Mouse (Mus musculus): Measurements from ENCODE around the gene Bcat2.
A peak's percentile ranks its signal among the peaks of the same experiment; 100 is the strongest.
"Not testable (repeated sequence)": the region's sequence is repeated elsewhere in the genome, so short reads cannot be mapped to it uniquely, and the experiment has no call there.

The Bcat2 gene

DNA sequence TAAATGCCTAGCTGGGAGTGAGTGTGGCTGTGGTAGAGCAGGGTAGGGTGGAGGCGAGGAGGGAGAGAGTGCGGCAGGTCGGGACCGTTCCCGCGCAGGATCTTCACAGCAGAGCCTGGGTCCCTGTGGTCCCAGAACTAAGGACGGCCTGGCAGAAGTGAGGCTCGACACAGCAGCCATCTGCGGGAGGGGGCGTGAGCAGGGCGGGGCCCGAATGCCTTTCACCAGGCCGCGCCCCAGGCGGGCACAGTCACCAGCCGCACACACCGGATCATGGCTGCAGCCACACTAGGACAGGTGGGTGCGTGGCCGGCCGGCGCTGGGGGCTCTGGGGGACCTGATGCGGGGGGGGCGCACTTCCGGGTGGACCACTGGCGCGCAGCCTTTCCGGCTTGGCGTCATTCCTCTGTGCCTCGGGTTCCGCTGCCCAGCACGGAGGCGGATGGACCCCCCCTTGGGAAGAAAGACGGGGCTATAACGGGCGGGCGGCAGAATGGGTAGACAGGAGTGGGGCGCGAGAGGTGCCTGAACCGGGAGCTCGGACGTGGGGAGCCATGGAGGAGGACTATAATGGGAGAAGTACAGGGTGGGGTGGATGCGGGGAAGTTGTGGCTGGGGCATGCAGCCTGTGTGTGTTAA, at the start of gene Bcat2:
TSS of gene Bcat2 (plus strand) at position 51 of the 639 bp plus-strand sequence.
- DNase-seq (ENCODE audit: low spot score), result peak; percentile 82

DNA sequence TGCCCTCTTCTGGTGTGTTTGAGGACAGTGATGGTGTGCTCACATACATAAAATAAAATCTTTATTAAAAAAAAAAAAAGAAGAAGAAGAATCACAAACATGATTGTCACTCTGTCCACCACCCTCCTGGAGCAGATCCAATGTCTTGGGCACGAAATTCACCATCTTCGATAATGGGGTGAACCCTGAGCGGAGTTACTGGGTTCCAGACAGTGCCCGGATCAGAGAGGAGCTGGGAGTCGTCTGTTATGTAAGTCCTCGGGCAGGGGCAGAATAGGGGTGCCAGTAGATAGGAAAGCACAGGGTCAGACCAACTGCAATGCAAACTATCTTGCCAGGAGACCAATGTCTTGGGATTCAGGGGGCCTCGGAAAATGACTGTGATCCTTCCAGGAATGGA, 49.3 kb upstream of the Bcat2 start:
- DNase-seq (ENCODE audit: low spot score), result no peak

GRCm38 (mm10) chr7:45521728-45522184, 48.2 kb upstream of the Bcat2 start:
- DNase-seq (ENCODE audit: low spot score), result peak; percentile 78

- DNase-seq (ENCODE audit: low spot score), result no peak
Measured at GRCm38 (mm10) chr7:45522194-45522752, 47.7 kb upstream of the Bcat2 start.

DNA sequence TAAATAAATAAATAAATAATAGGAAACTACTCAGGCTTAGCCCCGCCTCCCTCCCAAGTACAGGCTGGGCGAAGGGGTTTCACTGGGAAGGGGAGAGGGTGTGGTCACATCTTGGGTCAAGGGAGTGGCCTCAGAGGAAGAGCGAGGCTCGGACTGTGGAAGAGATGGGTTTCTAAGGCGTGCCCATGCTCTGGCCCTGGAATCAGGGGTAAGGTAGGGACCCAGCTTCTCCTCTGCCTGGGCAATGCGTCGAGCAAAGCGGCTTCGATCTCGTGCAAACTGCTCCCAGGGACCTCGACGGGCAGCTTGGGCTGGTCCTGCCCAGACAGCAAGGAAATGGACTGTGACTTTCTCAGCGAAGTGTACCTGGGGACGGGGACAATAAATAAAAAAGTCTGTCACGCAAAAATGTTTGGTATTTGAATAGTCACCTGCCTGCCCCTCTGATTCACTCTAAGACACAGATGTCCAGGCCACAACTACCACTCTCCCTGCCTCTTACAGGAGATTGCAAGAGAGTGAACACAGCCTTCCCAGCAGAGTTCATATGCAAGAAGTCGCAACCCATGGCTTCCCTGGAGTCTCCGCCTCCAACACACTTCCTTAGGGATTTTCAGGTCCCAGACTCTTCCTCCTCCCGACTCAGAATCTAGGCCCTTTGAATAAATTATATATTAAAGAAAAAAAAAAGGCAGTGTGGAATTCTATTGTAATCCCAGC, 46.8 kb upstream of the Bcat2 start:
- no peak for DNase-seq (ENCODE audit: low spot score)

GRCm38 (mm10) chr7:45523678-45524170, 46.2 kb upstream of the Bcat2 start:
- no peak for DNase-seq (ENCODE audit: low spot score)

DNA sequence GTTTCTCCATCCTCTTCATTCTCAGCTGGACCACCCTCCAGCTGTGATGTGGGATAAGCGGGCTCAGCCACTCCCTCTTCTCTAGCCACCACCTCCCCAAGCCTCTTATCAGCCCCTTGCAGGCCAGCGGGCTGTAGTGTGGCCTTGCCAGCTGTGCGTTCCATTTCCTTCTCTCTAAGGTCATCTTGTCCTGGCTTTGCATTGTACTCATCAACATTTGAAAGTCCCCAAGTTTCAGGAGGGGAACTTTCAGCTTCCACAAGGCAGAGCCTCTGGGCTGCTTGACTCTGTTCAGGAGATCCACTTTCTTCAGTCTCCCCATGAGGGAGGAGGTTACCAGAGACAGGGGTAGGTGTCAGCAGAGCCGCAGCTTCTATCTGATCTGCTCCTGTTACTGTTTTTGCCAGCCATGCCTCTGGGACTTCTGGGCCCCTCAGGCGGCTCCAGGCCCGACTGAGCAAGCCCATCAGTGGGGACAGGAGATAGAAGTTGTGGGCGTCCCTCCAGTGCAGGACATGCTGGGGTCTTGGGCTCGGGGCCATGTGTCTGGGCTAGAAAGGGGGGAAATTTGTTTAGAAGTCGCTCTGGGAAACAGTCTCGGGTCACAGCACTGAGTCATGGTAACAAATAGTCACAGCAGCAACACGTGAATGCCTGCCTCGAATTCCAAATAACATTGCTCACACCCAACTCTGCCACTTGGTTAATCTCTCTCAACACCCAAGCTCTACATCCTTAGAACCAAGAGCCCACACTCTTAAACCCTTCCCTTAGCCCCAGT, 44.9 kb upstream of the Bcat2 start:
- peak; percentile 60 for DNase-seq (ENCODE audit: low spot score)

- peak; percentile 96 for DNase-seq (ENCODE audit: low spot score)
Measured at GRCm38 (mm10) chr7:45525809-45526473, 44.0 kb upstream of the Bcat2 start, which contains the start of the genes Ppp1r15a and Plekha4. Ppp1r15a (minus strand) TSS chr7:45526268. Plekha4 (plus strand) TSS chr7:45526330.

DNA sequence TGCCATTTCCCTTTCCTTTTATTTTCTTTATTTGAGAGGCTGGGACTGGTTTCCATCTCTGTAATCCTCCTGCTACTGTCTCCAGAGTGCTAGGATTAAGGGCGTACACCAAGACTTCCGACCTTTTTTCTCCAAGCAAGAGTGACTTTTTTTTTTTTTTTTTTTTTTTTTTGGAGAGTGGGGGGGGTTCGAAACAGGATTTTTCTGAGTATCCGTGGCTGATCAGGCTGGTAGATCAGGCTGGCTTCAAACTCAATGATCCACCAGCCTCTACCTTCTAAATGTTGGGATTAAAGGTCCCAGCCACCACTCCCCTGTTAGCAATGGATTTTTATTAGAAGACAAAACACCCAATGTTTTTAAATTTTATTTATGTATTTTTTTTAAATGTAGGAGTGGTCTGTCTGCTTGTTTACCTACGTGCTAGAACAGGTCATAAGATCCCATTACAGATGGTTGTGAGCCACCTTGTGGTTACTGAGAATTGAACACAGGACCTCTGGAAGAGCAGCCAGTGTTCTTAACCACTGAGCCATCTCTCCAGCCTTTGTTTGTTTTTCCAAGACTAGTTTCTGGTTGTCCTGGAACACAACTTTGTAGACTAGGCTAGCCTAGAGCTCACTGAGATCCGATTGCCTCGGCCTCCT, 43.4 kb upstream of the Bcat2 start:
- no peak for DNase-seq (ENCODE audit: low spot score)

GRCm38 (mm10) chr7:45527169-45527568, 42.8 kb upstream of the Bcat2 start:
- DNase-seq (ENCODE audit: low spot score), result not testable (repeated sequence)

- peak; percentile 38 for DNase-seq (ENCODE audit: low spot score)
Measured at GRCm38 (mm10) chr7:45529461-45529860, 40.5 kb upstream of the Bcat2 start.

DNA sequence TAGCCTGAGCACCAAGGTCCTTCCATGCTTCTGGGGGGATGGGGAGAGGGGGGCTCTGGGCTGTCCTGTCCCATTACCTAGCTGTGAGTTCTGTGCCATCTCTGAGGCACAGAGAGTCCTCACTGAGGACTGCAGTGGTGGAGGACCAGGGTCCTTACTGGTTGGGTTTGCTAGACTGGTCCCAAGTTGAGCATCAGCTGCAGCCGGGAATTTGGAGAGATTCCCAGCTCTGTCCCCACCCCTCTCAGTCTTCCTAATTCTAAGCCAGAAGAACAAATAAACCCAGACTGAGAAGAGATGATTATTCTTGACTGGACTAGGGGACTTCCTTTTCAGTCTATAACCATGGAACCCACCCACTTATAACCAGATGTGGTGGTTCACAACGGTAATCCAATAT, 39.3 kb upstream of the Bcat2 start:
- DNase-seq (ENCODE audit: low spot score), result no peak

DNA sequence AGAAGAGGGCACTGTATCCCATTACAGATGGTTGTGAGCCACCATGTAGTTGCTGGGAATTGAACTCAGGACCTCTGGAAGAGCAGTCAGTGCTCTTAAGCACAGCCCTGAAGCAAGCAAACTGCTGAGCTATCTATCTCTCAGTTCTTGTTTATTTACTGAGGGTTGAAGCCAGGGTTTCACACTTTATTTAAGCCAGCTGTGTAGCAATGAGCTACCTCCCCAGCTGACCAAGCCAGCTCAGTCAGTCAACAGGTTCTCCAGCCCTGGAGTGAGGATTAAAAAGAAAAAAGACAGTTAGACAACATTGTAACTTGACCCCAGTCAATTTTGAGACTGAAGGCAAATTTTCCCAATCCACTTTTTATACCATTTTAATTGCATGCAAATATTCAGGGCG, 34.3 kb upstream of the Bcat2 start:
- no peak for DNase-seq (ENCODE audit: low spot score)

DNA sequence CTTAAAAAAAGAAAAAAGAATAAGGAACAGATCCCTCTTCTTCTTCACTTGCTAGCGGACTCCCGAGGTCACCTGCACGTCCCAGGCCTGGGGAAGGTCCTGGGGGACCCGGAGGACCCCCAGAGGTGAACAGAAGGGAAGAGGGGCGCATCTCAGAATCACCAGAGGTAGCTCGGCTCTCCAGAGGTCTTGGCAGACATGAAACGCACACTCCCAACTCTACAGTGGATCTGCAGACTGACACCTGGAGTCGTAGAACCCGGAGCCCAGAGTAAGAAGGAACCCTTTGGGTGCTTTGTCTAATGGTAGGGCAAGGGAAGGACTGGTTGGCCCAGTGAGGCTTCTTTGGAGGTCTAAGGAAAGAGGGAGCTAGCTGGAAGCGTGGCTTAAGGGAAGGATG, 32.4 kb upstream of the Bcat2 start:
- DNase-seq (ENCODE audit: low spot score), result no peak

- DNase-seq (ENCODE audit: low spot score), result no peak
Measured at GRCm38 (mm10) chr7:45538163-45539041, 31.6 kb upstream of the Bcat2 start.

- no peak for DNase-seq (ENCODE audit: low spot score)
Measured at GRCm38 (mm10) chr7:45539095-45539494, 30.9 kb upstream of the Bcat2 start.

DNA sequence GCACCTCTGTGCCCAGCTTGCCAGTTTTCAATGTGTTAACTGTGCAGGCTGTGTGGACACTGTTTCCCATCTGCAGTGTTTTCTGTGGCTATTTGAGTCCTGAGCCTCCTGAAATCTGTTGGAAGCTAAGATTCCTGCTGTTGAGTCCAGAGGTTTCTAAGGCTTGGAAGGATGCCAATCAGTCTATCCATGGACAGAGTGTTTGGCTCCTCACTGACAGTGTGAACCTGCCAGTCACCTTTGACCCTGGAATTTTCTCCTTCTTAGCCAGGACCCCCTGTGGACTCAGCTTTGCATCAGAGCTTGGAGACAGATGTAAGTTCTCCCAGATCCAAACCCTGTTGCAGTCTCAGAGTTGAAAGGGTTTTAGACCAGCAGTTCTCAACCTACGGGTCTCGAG, 29.7 kb upstream of the Bcat2 start:
- no peak for DNase-seq (ENCODE audit: low spot score)

GRCm38 (mm10) chr7:45544525-45544924, 25.4 kb upstream of the Bcat2 start:
- no peak for DNase-seq (ENCODE audit: low spot score)

DNA sequence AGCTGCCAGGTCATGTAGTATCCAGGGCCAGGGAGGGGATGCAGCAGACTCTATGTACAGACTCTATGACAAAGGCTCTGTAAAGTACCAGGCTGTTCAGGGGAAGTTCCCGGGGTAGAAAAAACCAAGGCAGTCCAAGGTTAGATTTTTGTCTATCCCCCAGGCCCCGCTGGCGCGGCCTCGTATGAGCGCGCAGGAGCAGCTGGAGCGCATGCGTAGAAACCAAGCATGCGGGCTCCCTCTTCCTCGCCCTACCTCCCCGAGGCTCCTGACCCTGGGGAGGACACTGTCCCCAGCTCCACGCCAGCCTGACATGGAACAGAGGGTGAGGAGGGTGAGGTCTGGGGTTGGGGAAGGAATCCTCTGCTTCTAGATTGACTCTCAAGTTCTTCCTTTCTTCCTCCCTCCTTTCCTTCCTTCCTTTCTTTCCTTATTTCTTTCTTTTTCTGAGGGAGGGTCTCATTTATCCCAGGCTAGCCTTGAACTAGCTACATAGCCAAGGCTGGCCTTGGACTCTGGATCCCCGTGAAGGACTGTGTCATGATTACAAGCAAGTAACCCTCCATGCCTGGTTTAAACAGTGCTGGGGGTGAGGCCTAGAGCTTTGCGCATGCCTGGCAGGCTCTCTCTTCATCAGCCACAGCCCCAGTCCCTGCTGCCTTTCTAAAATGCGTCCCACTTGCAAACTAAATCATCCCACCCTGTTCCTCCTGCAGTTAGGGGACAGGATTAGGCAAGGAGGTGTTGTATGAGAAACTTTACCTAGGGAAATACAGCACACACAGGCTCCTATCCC, 20.1 kb upstream of the Bcat2 start:
- DNase-seq (ENCODE audit: low spot score), result no peak
